Mouse (Mus musculus) splenic B cell, adult 2 months (primary cell): ENCODE data around the gene B4galt3.

ENCODE experiments used
- DNase-seq: peaks from one replicate; pipeline ENCODE4 v3.0.0-alpha.2; 2011; ENCODE audit warnings: low read depth, low spot score
- H3K27me3 ChIP-seq: 2 replicates; pipeline ENCODE4 v1.6.1; 2012; ENCODE audit warnings: mild to moderate bottlenecking, low read length, moderate library complexity, mixed read lengths; ENCODE audit not compliant: control insufficient read depth, poor library complexity, insufficient read depth, severe bottlenecking
- H3K36me3 ChIP-seq: 2 replicates; pipeline ENCODE4 v1.6.1; 2012; ENCODE audit warnings: mild to moderate bottlenecking, low read length, moderate library complexity, mixed read lengths; ENCODE audit not compliant: control insufficient read depth, poor library complexity, insufficient read depth, severe bottlenecking

The B4galt3 gene

DNA sequence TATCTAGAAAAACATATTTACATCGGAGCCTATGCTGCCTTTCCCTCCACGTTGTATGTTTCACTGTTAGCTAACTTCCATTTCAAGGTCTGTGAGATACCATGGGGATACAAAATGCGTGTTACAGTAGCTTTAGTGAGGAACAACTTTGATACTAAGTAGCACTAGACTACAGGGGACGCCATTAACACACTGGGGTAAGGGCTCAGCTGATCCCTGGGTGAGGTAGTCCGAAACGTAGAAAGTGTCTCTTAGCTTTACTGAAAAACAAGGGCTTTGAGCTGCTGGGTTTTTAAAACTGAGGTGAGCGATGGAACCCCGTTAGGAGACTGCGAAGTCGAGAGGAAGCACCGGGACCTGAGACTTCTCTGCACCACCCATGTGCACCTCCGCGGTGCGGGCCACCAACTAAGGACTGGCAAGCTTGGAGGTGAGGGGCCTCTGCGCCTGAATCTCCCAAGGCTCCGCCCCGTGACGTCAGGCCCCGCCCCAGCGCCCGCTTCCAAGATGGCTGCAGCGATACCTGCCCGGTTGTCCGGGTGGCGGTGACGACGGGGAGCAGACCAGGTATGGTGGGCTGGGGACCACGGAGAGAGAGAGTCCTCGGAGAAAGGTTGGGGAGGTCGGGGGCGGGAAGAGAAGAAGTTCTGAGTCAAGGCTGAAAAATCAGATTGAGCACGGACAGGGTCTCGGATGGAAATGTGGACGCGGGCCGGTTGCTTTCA is at the start of gene B4galt3:
TSS of gene B4galt3 (plus strand) at position 481 of the 725 bp plus-strand sequence.
- Histone ChIP-seq H3K27me3 (no peaks in the 10 kb centered on the region), H3K36me3 (peaks cover 7% of the 10 kb centered on the region; the same call in 1 of the 2 replicates)
- peak; percentile 93 for DNase-seq

DNA sequence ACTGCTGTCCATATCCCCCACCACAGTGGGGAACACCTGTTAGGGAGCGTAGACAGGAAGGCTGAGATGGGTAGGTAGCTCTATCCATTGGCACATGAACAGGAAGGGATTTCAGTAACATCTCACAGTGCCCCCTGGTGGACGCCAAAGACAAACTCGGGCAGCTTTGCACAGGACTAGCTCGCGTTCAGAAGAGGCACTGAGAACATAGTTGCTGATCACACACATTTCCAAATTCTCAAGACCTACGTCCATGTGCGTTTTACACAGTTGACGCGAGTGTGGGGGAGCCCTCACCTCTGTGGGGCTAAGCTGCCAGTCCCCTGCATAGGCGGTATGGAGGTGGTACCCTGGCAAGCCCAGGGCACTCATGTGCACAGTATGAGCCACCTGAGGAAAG is 49.3 kb upstream of the B4galt3 start:
- Histone ChIP-seq H3K27me3 (no peaks in the 10 kb centered on the region), H3K36me3 (peaks cover 1% of the 10 kb centered on the region)
- peak; percentile 86 for DNase-seq

DNA sequence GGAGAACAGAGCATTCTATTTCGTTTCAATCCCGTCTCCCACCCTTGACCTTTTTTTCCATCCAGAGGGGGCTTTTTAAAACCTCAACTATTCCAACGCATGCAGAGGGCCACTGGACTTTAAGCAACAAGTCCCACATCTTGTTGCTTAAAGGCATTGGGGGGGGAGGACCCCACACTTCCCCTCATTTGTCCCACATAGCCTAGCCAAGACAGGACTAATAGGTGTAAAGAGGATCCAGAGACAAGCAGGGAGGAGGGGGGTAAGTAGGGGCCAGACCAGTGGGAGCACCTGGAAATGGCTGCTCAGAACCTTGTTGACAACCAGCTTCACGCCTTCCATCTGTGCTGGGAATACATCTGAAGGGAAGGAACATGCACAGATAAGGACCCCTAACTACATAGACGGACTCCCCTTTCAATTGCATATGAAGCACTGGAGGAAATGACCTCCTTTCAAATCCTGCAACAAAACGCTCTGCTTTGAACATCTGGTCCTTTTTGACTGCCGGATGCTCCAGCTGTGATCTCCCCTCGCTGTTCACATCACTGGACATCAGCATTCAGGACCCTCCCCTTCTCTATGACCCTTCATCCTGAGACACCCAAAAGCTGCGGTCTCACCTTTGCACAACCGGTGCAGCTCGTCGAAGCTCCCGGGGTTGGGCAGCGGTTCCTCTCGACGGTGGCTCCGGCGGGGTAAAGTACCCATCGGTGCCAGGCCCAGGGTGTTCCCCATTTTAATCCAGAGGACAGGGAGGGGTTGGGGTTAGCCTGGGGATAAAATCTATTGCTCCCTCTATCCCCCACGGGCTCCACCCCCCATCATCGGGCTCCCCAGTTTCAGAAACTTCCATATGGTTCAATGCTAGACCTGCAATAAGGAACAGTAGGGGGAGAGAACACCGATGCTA is 48.6 kb upstream of the B4galt3 start:
- Histone ChIP-seq H3K36me3 (peaks cover 1% of the 10 kb centered on the region), H3K27me3 (no peaks in the 10 kb centered on the region)
- no peak for DNase-seq

DNA sequence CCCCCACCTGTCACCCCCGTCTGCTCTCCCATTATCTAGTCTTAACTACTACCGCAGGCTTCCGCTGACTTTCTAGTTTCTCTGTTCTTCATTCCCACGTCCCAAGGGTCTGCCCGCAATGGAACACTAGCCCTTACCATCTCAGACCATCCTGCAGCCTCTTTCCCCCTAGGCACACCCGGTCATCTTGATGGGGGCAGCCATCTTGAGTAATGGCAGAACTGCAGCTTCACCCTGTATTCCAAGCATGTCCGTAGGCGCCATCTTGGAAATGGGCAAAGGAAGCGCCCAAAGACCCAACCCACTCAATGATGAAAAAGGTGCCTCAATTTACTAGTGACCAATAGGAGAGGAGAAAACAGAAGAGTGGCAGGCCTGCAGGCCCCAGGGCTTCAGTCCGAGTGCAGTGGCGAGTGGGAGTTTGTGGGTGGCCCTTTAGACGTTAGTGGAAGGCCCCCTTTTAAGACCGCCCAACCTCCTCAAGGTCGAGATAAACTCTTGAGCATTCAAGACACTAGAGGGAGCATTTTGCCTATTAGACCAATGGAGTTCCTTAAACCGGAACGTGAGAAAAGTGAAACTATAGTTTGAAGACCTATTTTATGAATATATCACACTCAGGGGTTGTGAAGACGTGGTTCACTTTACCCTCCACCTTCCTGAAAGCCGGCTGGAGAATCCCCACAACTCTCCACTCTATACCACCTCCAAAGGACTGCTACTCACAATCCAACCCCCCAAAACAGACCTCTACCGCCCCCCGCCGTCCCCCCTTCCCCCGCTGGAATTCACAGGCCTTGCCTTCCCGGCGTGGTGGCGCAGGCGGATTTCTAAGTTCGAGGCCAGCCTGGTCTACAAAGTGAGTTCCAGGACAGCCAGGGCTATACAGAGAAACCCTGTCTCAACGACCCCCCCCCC is 47.6 kb upstream of the B4galt3 start, which contains the start of gene Tomm40l:
TSS of gene Tomm40l (minus strand) at position 277 of the 918 bp plus-strand sequence.
- Histone ChIP-seq H3K36me3 (peaks cover 1% of the 10 kb centered on the region), H3K27me3 (no peaks in the 10 kb centered on the region)
- peak; percentile 98 for DNase-seq

DNA sequence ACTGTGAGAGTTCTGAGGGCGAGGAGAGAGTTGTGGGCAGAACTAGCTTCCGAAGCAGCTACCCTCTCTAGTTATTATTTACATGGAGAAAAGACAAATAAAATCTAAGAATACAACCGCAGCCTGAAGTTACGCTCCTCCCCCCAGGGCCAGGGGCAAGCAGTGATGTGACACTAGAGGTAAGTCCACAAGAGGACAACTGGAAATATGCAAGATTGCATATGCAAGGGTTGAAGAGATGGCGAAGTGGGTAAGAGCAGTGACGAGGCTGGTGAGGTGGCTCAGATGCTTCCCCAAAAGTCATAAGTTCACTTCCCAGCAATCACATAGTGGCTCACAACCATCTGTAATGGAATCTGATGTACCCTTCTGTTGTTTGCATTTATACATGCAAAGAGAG is 47.0 kb upstream of the B4galt3 start:
- DNase-seq, result peak; percentile 18
- Histone ChIP-seq H3K27me3 (no peaks in the 10 kb centered on the region), H3K36me3 (peaks cover 1% of the 10 kb centered on the region)

DNA sequence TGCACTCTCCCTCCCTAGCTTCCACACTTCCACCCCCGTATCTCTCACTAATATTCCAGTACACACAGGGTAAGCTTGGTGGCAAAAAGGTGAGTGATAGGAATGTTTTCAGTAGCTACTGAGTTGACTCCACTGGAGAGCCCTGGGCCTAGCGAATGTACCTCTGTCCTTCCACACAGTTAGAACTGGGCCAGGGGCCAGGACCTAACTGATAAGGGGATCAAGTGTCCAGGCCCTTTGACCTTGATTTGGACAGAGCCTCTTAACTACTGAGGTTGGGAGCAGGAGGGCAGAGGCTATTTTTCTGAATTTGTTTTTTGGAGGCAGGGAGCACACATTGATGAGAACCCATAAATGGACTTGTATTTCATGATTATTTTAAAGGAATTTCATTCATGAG is 46.3 kb upstream of the B4galt3 start:
- peaks cover 1% of the 10 kb centered on the region for H3K36me3 ChIP-seq
- H3K27me3 ChIP-seq, result no peaks in the 10 kb centered on the region
- no peak for DNase-seq

DNA sequence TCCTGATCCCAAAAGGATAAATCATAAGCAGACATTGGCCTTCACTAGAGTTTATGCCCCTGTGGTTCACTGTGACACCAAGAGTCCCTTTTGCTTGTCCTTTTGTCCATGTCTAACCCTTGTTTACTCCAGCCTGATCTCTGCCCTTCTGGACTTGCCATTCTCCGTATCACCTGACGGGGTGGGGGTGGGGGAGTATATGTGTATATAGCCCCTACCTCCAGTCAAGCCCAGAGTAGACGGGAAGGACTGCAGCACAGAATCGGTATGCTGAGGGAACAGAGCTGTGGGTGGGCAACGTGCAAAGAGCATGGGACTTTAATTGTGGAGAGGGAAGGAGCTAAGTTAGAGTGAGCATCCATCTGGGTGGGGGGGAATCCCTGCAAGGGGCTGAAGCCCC is 45.3 kb upstream of the B4galt3 start, which contains the start of gene Apoa2:
TSS of gene Apoa2 (plus strand) at position 198 of the 400 bp plus-strand sequence.
- peaks cover 1% of the 10 kb centered on the region; the same call in 1 of the 2 replicates for H3K36me3 ChIP-seq
- H3K27me3 ChIP-seq, result no peaks in the 10 kb centered on the region
- DNase-seq, result no peak

DNA sequence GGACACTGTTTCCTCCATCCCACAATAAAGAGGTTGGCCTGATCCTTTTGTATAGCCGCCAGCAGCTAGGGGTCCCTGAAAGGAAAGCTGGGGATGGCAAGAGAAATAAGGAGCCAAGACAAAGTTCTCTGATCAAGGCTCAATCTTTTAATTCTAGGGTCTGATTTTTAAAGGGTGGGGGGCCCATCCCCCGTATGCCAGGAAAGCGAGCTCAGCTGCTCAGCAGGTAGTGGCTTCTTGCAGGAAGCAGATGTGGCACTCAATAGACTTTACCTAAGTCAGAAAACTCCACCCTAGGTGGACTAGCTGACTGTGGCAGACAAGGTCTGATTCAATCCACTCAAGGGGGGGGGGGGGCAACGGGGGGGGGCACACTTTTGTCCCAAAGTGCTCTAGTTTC is 43.3 kb upstream of the B4galt3 start:
- no peak for DNase-seq
- Histone ChIP-seq H3K36me3 (no peaks in the 10 kb centered on the region), H3K27me3 (no peaks in the 10 kb centered on the region)

DNA sequence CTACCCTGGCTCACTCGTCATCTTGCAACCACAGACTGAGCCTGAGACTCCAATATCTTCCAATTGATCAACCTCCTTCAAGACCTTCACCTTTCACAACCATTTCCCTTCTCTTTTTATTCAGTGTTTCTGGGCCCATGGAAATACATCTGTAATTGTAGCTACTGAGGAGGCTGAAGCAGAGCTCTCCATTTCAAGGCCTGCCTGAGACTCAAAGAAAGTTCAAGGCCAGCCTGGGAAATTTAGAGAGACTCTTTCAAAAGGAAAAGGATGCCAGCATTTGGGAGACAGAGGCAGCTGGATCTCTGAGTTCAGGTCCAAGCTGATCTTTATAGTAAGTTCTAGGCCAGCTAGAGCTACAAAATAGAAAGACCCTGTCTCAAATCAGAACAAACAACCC is 42.2 kb upstream of the B4galt3 start:
- no peaks in the 10 kb centered on the region for H3K36me3 ChIP-seq
- no peak for DNase-seq
- no peaks in the 10 kb centered on the region for H3K27me3 ChIP-seq

DNA sequence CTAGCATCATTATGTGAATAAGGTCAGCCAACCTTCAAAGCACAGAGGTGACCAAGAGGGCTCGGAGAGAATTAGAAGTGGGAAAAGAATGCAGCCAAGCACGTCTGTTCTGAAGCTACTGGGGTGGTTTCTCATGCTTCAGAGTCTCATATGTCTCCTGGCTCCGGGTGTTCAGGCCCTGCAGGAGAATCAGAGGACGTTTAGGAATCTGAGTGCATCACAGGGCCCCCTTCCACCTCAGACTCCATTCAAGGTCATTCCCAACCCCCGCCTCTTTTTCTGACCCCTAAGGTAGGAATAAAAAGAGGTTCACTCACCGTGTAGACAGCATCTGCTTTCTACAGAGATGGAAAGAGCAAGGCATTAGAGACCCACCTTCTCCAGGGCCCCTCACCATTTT is 40.4 kb upstream of the B4galt3 start:
- DNase-seq, result no peak
- no peaks in the 10 kb centered on the region for H3K36me3 ChIP-seq
- no peaks in the 10 kb centered on the region for H3K27me3 ChIP-seq

DNA sequence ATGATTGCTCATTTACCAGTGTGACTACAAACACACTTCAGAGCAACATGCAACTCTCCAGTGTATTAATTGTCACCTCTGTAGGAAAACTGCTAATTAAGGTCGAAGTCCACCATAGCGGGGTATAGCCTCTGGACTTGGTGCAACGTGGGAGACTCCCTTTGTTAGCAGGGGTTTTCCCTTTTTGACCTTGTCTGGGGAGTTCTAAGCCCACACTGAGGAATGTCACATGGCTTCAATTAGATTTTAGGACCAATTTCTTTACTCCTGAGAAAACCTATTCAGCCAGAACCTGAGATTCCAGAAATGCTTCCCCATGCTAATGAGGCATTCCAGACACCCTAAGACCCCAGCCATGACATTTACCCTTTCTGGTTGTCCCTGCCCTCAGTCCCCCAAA is 39.9 kb upstream of the B4galt3 start:
- no peak for DNase-seq
- no peaks in the 10 kb centered on the region; the same call in 1 of the 2 replicates for H3K36me3 ChIP-seq
- no peaks in the 10 kb centered on the region for H3K27me3 ChIP-seq

DNA sequence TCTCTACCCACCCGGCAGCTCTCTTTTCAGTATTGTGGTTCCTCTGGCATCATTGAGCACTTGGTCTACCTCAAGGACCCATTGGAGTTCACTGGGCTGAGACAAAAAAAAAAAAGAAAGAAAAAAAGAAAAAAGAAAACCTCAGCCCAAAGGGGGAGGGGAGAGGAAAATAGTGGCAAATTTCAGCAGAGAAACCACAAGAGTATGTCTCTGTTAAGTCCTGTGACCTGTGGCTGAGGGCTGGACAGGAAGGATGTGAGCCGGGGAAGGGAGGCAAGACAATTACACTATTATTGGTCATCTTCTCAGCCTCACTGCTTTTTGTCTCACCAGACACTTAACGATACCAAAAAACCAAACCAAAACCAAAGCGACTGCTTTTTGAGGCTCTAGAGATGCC is 38.3 kb upstream of the B4galt3 start:
- no peaks in the 10 kb centered on the region; the same call in 1 of the 2 replicates for H3K36me3 ChIP-seq
- peak; percentile 46 for DNase-seq
- no peaks in the 10 kb centered on the region for H3K27me3 ChIP-seq

DNA sequence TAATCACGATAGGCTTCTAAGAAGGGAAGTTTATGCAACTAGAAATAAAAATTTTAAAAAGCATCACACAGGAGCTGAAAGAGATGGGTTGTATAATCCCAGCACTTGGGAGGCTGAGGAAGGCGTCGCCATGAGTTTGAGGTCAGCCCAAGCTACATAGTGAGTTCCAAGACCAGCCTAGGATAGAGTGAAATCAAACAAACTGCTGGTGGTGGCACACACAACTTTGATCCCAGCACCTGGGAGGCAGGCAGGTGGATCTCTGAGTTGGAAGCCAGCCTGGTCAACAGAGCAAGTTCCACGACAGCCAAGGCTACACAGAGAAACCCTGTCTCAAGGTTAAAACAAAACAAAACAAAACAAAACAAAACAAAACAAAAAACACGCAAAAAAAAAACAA is 37.8 kb upstream of the B4galt3 start:
- Histone ChIP-seq H3K27me3 (no peaks in the 10 kb centered on the region), H3K36me3 (no peaks in the 10 kb centered on the region; the same call in none of the 2 replicates)
- DNase-seq, result no peak
